Mouse (Mus musculus) hindbrain, embryonic 12.5 days (tissue): ENCODE data around the gene Sfrp5. TPM values are rescaled to one million over a fixed set of nuclear protein-coding genes. Genes with fewer than 3 reads are reported as not detected.
A peak's percentile ranks its signal among the peaks of the same experiment; 100 is the strongest.

ENCODE experiments used
- ATAC-seq: fragments of 200-750 bp; cut with Nextera tagmentation; 2 replicates; pipeline ENCODE4 v1.8.0; 2017; ENCODE audit warnings: moderate TSS enrichment; ENCODE audit not compliant: low FRiP score
- H3K27ac ChIP-seq: fragments of 300-500 bp; sonication (generic); 2 replicates; pipeline ENCODE4 v1.5.1; 2016; ENCODE audit warnings: mild to moderate bottlenecking
- H3K27me3 ChIP-seq: fragments of 300-500 bp; sonication (generic); 2 replicates; pipeline ENCODE4 v1.6.1; 2016; ENCODE audit warnings: mild to moderate bottlenecking
- H3K36me3 ChIP-seq: fragments of 300-500 bp; sonication (generic); 2 replicates; pipeline ENCODE4 v1.6.1; 2016; ENCODE audit warnings: mild to moderate bottlenecking
- H3K4me1 ChIP-seq: fragments of 300-500 bp; sonication (generic); 2 replicates; pipeline ENCODE4 v1.6.1; 2016
- H3K4me2 ChIP-seq: fragments of 300-500 bp; sonication (generic); replicated peaks from 2 replicates; pipeline ENCODE4 v1.6.1; 2016; ENCODE audit warnings: mild to moderate bottlenecking
- H3K4me3 ChIP-seq: fragments of 300-500 bp; sonication (generic); 2 replicates; pipeline ENCODE4 v1.5.1; 2016; ENCODE audit warnings: mild to moderate bottlenecking
- H3K9ac ChIP-seq: fragments of 300-500 bp; sonication (generic); 2 replicates; pipeline ENCODE4 v1.6.1; 2016; ENCODE audit warnings: mild to moderate bottlenecking, moderate library complexity
- H3K9me3 ChIP-seq: fragments of 300-500 bp; sonication (generic); replicated peaks from 2 replicates; pipeline ENCODE4 v1.6.1; 2016; ENCODE audit warnings: mild to moderate bottlenecking
- WGBS: fragments of 180-500 bp; shearing (Covaris S2); methylation state at CpG from one replicate; pipeline ENCODE4 v1.1.7; 2016; 5-methylcytosine and 5-hydroxymethylcytosine counted together
- polyA plus RNA-seq: library from polyadenylated mRNA; unstranded; fragments of >200 nt; fragmentation: Nextera tagmentation; extraction: Ambion mirVana; gene quantifications from 2 replicates; pipeline ENCODE4 v1.2.1, GENCODE M21; 2016

The Sfrp5 gene
- polyA plus RNA-seq, 1 experiment from 2014 or later = 1.5 TPM

DNA sequence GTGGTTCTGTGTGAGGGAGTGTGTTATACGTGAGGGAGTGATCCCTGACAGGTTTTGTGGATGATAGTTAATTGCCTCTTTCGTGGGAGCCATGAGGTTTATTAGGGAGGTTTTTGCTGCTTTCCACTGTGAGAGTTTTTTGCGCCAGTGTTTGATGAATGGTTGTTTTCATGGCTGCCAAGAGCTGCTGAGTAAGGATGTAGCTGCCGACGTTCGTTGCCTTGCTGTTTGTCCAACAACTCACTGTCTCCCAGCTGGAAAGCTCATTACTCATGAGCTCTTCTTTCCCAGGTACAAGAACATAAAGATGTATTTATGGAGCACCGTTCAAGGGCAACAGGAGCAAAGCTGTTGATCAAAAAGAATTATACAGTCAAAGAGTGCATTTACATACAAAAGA is 37.9 kb downstream of the Sfrp5 start:
- no peak for ATAC-seq
- Histone ChIP-seq H3K9ac (no peak overlapping the region), H3K4me3 (no peak overlapping the region), H3K36me3 (no peaks in the 10 kb centered on the region), H3K27me3 (peaks cover 17% of the 10 kb centered on the region), H3K4me2 (no peak overlapping the region), H3K9me3 (no peaks in the 10 kb centered on the region), H3K4me1 (no peaks in the 10 kb centered on the region), H3K27ac (no peak overlapping the region)
- 42% methylated on average over 7 of the region's 7 CpGs for WGBS

DNA sequence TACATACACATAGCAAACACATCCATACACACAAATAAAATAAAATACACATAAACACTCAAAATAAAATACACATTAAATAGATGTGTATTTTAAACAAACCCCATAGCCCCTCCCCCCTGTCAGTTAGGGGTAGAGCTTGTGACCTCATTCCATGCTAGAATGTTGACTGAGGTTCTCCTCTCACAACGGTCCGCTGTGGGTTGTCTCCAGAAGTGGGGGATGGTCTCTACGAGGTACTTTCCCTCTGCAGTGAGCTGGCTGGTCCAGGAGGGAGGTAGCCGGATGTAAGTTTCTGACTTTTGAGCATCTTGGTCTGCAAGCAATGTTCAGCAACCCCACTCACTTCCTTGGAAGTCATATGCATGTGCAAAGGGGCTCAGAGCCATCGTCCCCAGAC is 38.3 kb downstream of the Sfrp5 start, which contains the start of gene Zfyve27:
Gene Zfyve27, plus strand, starts transcription at position 188 of the 400 bp plus-strand sequence.
- WGBS = 65% methylated on average over 5 of the region's 5 CpGs
- H3K4me2 ChIP-seq = no peak within 1 kb of the TSS
- no peak within 1 kb of the TSS for H3K9ac ChIP-seq

DNA sequence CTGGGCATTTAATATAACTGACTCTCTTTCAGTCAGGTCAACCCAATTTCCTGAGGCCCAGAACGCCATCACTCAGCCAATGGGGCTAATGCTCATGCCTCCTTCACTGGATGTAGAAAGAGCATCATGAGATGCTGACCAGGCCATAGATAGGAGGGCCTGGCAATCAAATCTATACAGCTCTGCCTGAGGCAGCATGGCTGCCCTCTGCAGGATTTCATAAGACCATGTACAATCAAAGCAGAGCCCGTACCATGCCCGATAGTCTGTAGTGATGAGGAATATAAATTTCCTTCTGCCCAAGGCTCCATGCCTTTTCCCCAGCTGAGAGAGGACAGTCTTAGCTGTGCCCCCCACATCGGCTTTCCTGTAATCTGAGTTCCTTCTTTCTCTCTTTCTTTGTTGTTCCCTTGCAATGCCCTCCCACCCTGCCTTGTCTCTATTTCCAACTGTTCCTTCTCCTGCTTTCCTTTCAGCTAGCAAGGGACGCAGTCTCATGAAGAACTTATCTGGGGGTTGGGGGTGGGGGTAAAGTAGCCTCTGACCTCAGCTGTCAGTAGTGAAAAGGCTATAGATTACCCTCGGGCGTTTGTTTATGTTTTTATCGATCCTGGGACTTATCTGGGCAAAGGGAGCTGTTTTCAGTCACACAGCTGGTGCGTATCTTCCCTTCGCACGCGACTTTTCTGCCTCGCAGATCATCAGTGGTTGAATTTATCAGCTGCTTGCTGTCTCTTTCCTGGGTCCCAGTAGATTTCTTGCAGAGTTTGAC is 43.6 kb downstream of the Sfrp5 start:
- H3K27ac ChIP-seq = 0 out of 2 replicates have a peak overlapping the region, but pooled peaks have one; percentile 23
- H3K4me3 ChIP-seq = no peak overlapping the region
- H3K9me3 ChIP-seq = no peaks in the 10 kb centered on the region
- H3K9ac ChIP-seq = no peak overlapping the region; the same call in 1 of the 2 replicates
- H3K27me3 ChIP-seq = no peaks in the 10 kb centered on the region
- H3K36me3 ChIP-seq = no peaks in the 10 kb centered on the region
- no peak for ATAC-seq
- peaks cover 7% of the 10 kb centered on the region; the same call in 1 of the 2 replicates for H3K4me1 ChIP-seq
- WGBS = 53% methylated on average over 13 of the region's 13 CpGs
- no peak overlapping the region for H3K4me2 ChIP-seq

More for the DNA sequence above, 38.3 kb downstream of the Sfrp5 start, which contains the start of gene Zfyve27:
- no peaks in the 10 kb centered on the region for H3K36me3 ChIP-seq
- no peak within 1 kb of the TSS for H3K4me3 ChIP-seq
- no peak within 1 kb of the TSS for H3K27ac ChIP-seq
- no peaks in the 10 kb centered on the region for H3K4me1 ChIP-seq
- peaks cover 13% of the 10 kb centered on the region for H3K27me3 ChIP-seq
- no peak for ATAC-seq
- H3K9me3 ChIP-seq = no peaks in the 10 kb centered on the region

DNA sequence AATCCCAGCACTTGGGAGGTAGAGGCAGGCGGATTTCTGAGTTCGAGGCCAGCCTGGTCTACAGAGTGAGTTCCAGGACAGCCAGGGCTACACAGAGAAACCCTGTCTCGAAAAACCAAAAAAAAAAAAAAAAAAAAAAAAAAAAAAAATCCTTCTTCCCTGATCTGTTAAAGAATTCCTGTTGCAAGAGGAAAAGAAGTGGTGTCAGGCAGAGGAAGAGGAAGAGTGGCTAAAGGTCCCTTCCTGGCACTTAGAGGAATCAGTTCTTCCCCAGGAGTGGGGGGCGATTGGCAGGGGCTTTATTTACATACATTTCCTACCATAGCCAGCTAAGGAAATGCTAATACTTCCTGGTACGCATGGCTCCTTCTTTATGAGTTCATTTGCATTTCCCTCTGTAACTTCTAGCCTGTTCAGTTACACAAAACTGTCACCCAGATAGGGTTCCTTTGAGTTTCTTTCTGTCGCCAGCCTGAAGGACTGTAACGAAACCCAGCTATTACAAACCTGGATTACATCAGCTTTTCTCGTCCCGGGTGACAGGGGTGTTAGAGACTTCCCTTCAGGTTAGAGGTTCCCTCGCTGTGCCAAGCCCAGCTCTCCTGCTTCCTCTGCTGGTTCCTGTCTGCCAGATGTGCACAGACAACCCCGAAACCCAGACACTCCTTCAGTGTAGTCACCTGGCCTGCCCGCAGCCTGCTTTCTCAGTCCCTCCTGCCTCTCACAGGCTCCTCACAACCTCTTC is 44.4 kb downstream of the Sfrp5 start:
- Histone ChIP-seq H3K27me3 (no peaks in the 10 kb centered on the region), H3K27ac (0 out of 2 replicates have a peak overlapping the region, but pooled peaks have one; percentile 17)

DNA sequence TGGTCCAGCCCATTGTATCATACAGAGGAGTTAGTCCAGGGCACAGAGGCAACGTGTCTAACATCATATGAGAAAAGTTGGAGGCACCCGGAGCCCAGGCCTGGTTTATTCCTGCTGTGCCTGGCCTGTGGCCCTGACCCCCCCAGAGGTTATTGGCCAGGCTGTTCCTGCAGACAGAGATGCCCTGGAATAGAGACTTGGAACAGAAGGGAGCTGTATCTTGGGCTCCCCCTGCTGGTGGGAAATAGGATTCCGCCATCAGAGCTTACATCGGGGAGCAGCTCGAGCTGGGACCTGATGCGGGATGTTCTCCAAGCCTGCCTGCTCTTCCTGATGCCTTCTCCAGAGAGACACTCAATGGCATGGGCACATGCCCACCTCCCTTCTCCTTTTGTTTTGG is 50.1 kb downstream of the Sfrp5 start:
- Histone ChIP-seq H3K27ac (no peak overlapping the region), H3K4me2 (no peak overlapping the region), H3K36me3 (no peaks in the 10 kb centered on the region), H3K4me1 (peaks cover 20% of the 10 kb centered on the region), H3K9ac (no peak overlapping the region), H3K4me3 (no peak overlapping the region), H3K9me3 (no peaks in the 10 kb centered on the region), H3K27me3 (peaks cover 22% of the 10 kb centered on the region)
- 3% methylated on average over 6 of the region's 6 CpGs for WGBS
- ATAC-seq = no peak; the same call in 1 of the 2 replicates

More for the DNA sequence above, 44.4 kb downstream of the Sfrp5 start:
- H3K4me1 ChIP-seq = peaks cover 7% of the 10 kb centered on the region; the same call in 1 of the 2 replicates
- no peak overlapping the region for H3K4me3 ChIP-seq
- H3K36me3 ChIP-seq = no peaks in the 10 kb centered on the region
- H3K9me3 ChIP-seq = no peaks in the 10 kb centered on the region
- H3K4me2 ChIP-seq = no peak overlapping the region
- no peak for ATAC-seq
- H3K9ac ChIP-seq = no peak overlapping the region
- WGBS = 70% methylated on average over 12 of the region's 12 CpGs

DNA sequence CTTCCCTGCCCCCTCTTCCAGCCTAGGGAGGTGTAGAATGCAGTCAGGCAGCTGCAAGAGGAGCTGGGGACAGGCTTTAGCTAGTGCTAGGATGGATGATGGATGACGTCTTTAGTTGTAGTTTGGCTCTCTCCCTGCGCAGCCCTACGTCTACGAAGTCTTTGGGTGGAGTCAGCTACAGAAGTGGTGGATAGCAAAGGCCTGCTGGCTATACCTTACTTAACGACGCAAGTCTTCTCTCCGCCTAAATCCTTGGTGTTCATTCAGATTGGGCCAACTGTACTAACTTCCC is 53.5 kb downstream of the Sfrp5 start:
- peak overlapping the region; percentile 60 for H3K4me3 ChIP-seq
- 0 out of 2 replicates have a peak, but pooled peaks have one; percentile 29 for ATAC-seq
- peaks cover 21% of the 10 kb centered on the region for H3K4me1 ChIP-seq
- H3K27ac ChIP-seq = no peak overlapping the region
- peaks cover 43% of the 10 kb centered on the region for H3K27me3 ChIP-seq
- H3K9ac ChIP-seq = peak overlapping the region; percentile 75
- no peaks in the 10 kb centered on the region for H3K36me3 ChIP-seq
- peak overlapping the region; percentile 79 for H3K4me2 ChIP-seq
- 18% methylated on average over 7 of the region's 7 CpGs for WGBS
- H3K9me3 ChIP-seq = no peaks in the 10 kb centered on the region

Other genes starting within 250 kb of the Sfrp5 start
- 33.1 and 39.0 TPM in 2 replicates for gene Mms19, start 221.1 kb downstream of the Sfrp5 start, polyA plus RNA-seq
- gene Ubtd1, start 220.5 kb downstream of the Sfrp5 start, polyA plus RNA-seq = 15.9 and 16.2 TPM in 2 replicates
- gene Ankrd2, start 166.3 kb downstream of the Sfrp5 start, polyA plus RNA-seq = not detected in 2 replicates
- gene Hoga1, start 156.6 kb downstream of the Sfrp5 start, polyA plus RNA-seq = 1.1 and 1.3 TPM in 2 replicates
- not detected in 2 replicates for gene 4933411K16Rik, start 150.0 kb downstream of the Sfrp5 start, polyA plus RNA-seq
- 81.4 and 83.5 TPM in 2 replicates for gene Morn4, start 115.9 kb downstream of the Sfrp5 start, polyA plus RNA-seq
- 35.3 and 39.4 TPM in 2 replicates for gene Pi4k2a, start 111.8 kb downstream of the Sfrp5 start, polyA plus RNA-seq
- 11.8 and 13.5 TPM in 2 replicates for gene Avpi1, start 73.2 kb downstream of the Sfrp5 start, polyA plus RNA-seq
- gene Marveld1, start 54.9 kb downstream of the Sfrp5 start, polyA plus RNA-seq = 9.7 and 11.6 TPM in 2 replicates
- 53.6 and 55.2 TPM in 2 replicates for gene Zfyve27, start 38.3 kb downstream of the Sfrp5 start, polyA plus RNA-seq
- 11.5 and 11.6 TPM in 2 replicates for gene Golga7b, start 45.3 kb upstream of the Sfrp5 start, polyA plus RNA-seq
- gene Crtac1, start 229.5 kb upstream of the Sfrp5 start, polyA plus RNA-seq = 14.0 and 14.8 TPM in 2 replicates